Mouse (Mus musculus) urinary bladder, postnatal 36 days (tissue): ENCODE data around the gene Hspbap1.
A peak's percentile ranks its signal among the peaks of the same experiment; 100 is the strongest.

Experiments
- DNase-seq, 2 experiments: peaks; one replicate each; pipeline ENCODE4 v3.0.0; 2022; ENCODE audit warnings: low spot score in 2 of 2, mixed read lengths in 1 of 2

Gene Hspbap1

DNA sequence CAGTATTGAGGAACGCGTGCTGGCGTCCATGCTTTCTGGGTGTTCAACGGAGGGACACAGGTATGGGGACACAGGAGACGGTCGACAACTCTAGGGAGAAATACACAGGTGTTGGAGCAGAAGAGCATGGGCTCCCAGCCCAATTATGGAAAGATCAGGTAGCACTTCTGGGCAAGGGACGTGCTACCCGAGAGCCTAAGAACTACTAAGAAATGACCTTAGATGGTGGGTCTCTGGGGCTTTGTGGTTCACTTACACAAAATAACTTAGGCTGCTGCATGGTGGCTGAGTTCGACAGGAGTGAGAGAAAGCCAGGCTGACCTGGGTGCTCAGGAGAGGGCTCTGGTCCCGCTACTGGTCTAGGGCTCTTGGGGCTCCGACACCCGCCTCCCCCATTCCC, 101.7 kb downstream of the Hspbap1 start:
- no peak for DNase-seq

- no peak for DNase-seq
Measured at GRCm38 (mm10) chr16:35872410-35873006, 102.3 kb downstream of the Hspbap1 start.

- peak; percentile 55 to 65 for DNase-seq
Measured at GRCm38 (mm10) chr16:35874416-35874815, 104.2 kb downstream of the Hspbap1 start.
